Comparison of ENCODE assay signal across 8 mouse cellular contexts in the genomic region with DNA sequence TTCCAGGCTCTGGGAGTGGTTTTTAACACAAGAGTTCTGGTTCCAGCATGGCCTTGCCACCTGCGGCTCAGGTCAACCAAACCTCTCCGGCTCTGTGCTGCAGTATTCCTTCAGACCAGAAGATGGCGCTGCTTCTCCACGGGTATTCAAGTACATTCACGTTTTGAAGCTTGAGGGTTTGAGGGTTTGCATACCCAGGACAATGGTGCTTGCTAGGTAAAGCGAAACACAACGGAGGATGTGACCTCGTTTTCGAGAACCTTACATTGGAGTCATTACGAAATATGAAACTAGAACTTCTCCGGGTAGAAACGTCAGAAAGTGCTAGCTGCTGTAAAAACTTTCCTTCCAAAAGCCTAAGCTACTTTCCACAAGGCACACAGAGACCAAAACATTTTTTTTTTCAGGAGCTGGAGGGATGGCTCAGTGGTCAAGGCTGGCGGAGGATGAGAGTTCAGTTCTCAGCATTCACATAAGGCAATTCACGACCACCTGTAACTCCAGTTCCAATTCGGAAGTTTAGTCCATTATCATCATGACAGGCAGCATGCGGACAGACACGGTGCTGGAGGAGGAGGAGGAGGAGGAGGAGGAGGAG. TPM values are rescaled to one million over a fixed set of nuclear protein-coding genes. Genes with fewer than 3 reads are reported as not detected.
DNase-seq lines count a peak whose midpoint lies in the region; ATAC-seq and TF ChIP-seq lines count a peak whose summit lies in the region.

No protein-coding gene starts in this region.

- no peaks in the 10 kb centered on the region for H3K4me1 ChIP-seq in ES-Bruce4 (ENCODE audit: control insufficient read depth, insufficient read depth, low read length)
- peaks cover 7% of the 10 kb centered on the region; the same call in 1 of the 2 replicates for H3K4me1 ChIP-seq in forebrain, embryonic 12.5 days
- H3K4me1 ChIP-seq in neural tube, embryonic 15.5 days = peaks cover 16% of the 10 kb centered on the region

- no peaks in the 10 kb centered on the region for H3K9me3 ChIP-seq in ES-Bruce4 (replicated peaks; ENCODE audit: control insufficient read depth, insufficient read depth, low read length, poor library complexity, severe bottlenecking)
- no peaks in the 10 kb centered on the region for H3K9me3 ChIP-seq in forebrain, embryonic 12.5 days
- no peaks in the 10 kb centered on the region for H3K9me3 ChIP-seq in neural tube, embryonic 15.5 days (replicated peaks)

- peak; percentile 20; the same call in 1 of the 2 replicates for ATAC-seq in cerebellum, adult (ENCODE audit: insufficient number of reproducible peaks, low FRiP score, low TSS enrichment)
- 0 out of 2 replicates have a peak, but pooled peaks have one; percentile 14 for ATAC-seq in forebrain, embryonic 12.5 days (ENCODE audit: low FRiP score)
- ATAC-seq in neural tube, embryonic 15.5 days (ENCODE audit: low FRiP score) = no peak

- H3K4me2 ChIP-seq in forebrain, embryonic 12.5 days = peak overlapping the region; percentile 50
- H3K4me2 ChIP-seq in neural tube, embryonic 15.5 days = peak overlapping the region; percentile 59

- H3K27ac ChIP-seq in ES-Bruce4 (ENCODE audit: insufficient read depth, low read length) = peak overlapping the region; percentile 18; the same call in 1 of the 2 replicates
- no peak overlapping the region for H3K27ac ChIP-seq in forebrain, embryonic 12.5 days
- H3K27ac ChIP-seq in neural tube, embryonic 15.5 days (replicated peaks) = no peak overlapping the region

- H3K4me3 ChIP-seq in ES-Bruce4 (ENCODE audit: low read depth, low read length) = peak overlapping the region; percentile 33
- peak overlapping the region; percentile 24 for H3K4me3 ChIP-seq in forebrain, embryonic 12.5 days (replicated peaks)
- H3K4me3 ChIP-seq in neural tube, embryonic 15.5 days (replicated peaks) = peak overlapping the region; percentile 26

- TF ChIP-seq POLR2A in ES-Bruce4 (IDR thresholded peaks at IDR 0.05; ENCODE audit: insufficient read depth, low read length) = no peak

- no peak overlapping the region for H3K9ac ChIP-seq in ES-Bruce4 (ENCODE audit: low read depth, poor library complexity, severe bottlenecking)
- H3K9ac ChIP-seq in forebrain, embryonic 12.5 days = no peak overlapping the region
- no peak overlapping the region for H3K9ac ChIP-seq in neural tube, embryonic 15.5 days (replicated peaks)

- DNase-seq in heart, postnatal 10 days = peak; percentile 86 to 92
- DNase-seq in kidney, postnatal 4 days = peak; percentile 90 to 91
- DNase-seq in lung, adult 18-20 months = peak; percentile 83 to 86
- DNase-seq in testis, postnatal 10 days (ENCODE audit: low spot score) = peak; percentile 89

- no peaks in the 10 kb centered on the region for H3K27me3 ChIP-seq in ES-Bruce4 (ENCODE audit: control insufficient read depth, insufficient read depth, low read length, poor library complexity, severe bottlenecking)
- H3K27me3 ChIP-seq in forebrain, embryonic 12.5 days = no peaks in the 10 kb centered on the region
- H3K27me3 ChIP-seq in neural tube, embryonic 15.5 days (replicated peaks) = no peaks in the 10 kb centered on the region

- no peak for TF ChIP-seq EP300 in ES-Bruce4 (IDR thresholded peaks at IDR 0.05; ENCODE audit: insufficient read depth, low read depth, low read length)

- no peaks in the 10 kb centered on the region for H3K36me3 ChIP-seq in ES-Bruce4 (ENCODE audit: control insufficient read depth, insufficient read depth, low read length, poor library complexity, severe bottlenecking)
- H3K36me3 ChIP-seq in forebrain, embryonic 12.5 days (replicated peaks) = no peaks in the 10 kb centered on the region
- H3K36me3 ChIP-seq in neural tube, embryonic 15.5 days = no peaks in the 10 kb centered on the region

- peak; percentile 79 for TF ChIP-seq CTCF in ES-Bruce4 (IDR thresholded peaks at IDR 0.05; ENCODE audit: low read depth, low read length)

- WGBS in forebrain, embryonic 12.5 days = 1% methylated on average over 17 of the region's 17 CpGs
- 2% methylated on average over 15 of the region's 17 CpGs for WGBS in neural tube, embryonic 15.5 days

- intact Hi-C loops in heart, postnatal 10 days (cut with DNase I) = loop anchor here (5.0 kb wide), 1 partner anchor 855 kb away; no protein-coding TSS in a partner anchor

RNA-seq across cellular contexts. Expression of a gene that starts 19.5 kb away (rescaled TPM):
- polyA plus RNA-seq in ES-Bruce4 (2011; ENCODE audit: insufficient read depth, insufficient read length, low read depth, missing spikeins) = 130 and 133 TPM in 2 replicates
- 34.7 and 36.2 TPM in 2 replicates for polyA plus RNA-seq in forebrain, embryonic 12.5 days (2016; fragmentation: Nextera tagmentation; extraction: Ambion mirVana)
- total RNA-seq in heart, postnatal 10 days (2021) = 100 to 1,000 TPM; 236 to 257 TPM
- polyA plus RNA-seq in neural tube, embryonic 15.5 days (2015; fragmentation: Nextera tagmentation; extraction: Ambion mirVana) = 57.6 and 76.0 TPM in 2 replicates

RNA-seq across cellular contexts. Expression of a gene that starts 47.0 kb away (rescaled TPM):
- not detected in 2 replicates for polyA plus RNA-seq in ES-Bruce4 (2011; ENCODE audit: insufficient read depth, insufficient read length, low read depth, missing spikeins)
- not detected in 2 replicates for polyA plus RNA-seq in forebrain, embryonic 12.5 days (2016; fragmentation: Nextera tagmentation; extraction: Ambion mirVana)
- not detected for total RNA-seq in heart, postnatal 10 days (2021)
- 0.08 and 0.13 TPM in 2 replicates for polyA plus RNA-seq in neural tube, embryonic 15.5 days (2015; fragmentation: Nextera tagmentation; extraction: Ambion mirVana)
